Mouse (Mus musculus): Measurements from ENCODE around the gene Vamp1. TPM values are rescaled to one million over a fixed set of nuclear protein-coding genes. Genes with fewer than 3 reads are reported as not detected.

Gene Vamp1
- total and polyA plus RNA-seq, 3 experiments: 2.8 to 21.9 (median 6.1) TPM

DNA sequence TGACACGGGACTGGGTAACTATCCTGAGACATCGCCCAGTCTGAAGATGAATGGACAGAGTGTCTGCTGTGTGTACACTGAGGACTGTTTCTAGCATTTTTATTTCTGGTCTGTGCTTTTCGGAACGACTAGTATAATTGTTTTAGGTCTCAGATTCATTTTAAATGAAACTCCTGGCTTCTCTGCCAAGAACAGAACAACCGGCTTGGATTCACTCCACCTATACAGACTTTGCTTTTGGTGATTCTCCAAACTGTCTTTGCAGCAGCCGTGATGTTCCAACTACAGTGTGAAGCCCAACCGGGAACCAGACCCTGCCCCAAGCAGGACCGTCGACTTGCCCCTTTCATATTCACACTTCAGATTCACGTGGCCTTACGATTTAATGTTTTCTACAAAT, 2.5 kb downstream of the Vamp1 start:
- H3K9me3 ChIP-seq (replicated peaks): no peaks in the 10 kb centered on the region
- no peak overlapping the region for H3K4me3 ChIP-seq (ENCODE audit: low read depth, low read length)
- H3K36me3 ChIP-seq (replicated peaks): peaks cover 55% of the 10 kb centered on the region
- TF ChIP-seq CTCF (IDR thresholded peaks at IDR 0.05; ENCODE audit: low read depth, low read length) (no peak), GATA1 (IDR thresholded peaks at IDR 0.05; ENCODE audit: borderline replicate concordance, low read length) (no peak), GATA2 (IDR thresholded peaks at IDR 0.05; ENCODE audit: borderline replicate concordance, low read depth, low read length) (no peak), POLR2AphosphoS5 (IDR thresholded peaks at IDR 0.05; ENCODE audit: insufficient replicate concordance, low read depth, low read length) (no peak), TAL1 (conservative IDR thresholded peaks at IDR 0.05; ENCODE audit: low read depth, low read length) (no peak)
- peaks cover 30% of the 10 kb centered on the region for H3K4me1 ChIP-seq (ENCODE audit: insufficient read depth, low read depth, low read length)
- ATAC-seq (ENCODE audit: extremely low read depth, insufficient number of reproducible peaks, low FRiP score, poor library complexity, severe bottlenecking): no peak
- DNase-seq (ENCODE audit: low spot score): no peak
- H3K27me3 ChIP-seq (ENCODE audit: insufficient read depth, low read length): peaks cover 11% of the 10 kb centered on the region

DNA sequence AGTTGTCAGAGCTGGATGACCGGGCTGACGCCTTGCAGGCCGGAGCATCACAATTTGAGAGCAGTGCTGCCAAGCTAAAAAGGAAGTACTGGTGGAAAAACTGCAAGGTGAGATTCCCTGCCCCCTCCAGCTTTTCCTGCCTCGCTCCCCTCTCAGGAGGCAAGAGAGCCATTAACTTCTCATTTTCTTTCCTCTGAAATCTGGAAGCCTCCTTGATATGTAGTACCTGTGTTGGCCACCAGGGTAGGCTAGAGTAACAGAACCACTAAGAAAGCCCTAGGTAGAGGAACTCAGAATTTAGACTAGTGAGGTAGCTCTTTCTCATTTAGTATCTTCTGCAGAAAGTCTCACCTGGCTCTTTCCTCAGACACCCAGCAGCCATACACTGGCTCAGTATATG, 3.6 kb downstream of the Vamp1 start:
- no peaks in the 10 kb centered on the region for H3K9me3 ChIP-seq (replicated peaks)
- ATAC-seq (ENCODE audit: extremely low read depth, insufficient number of reproducible peaks, low FRiP score, poor library complexity, severe bottlenecking): no peak
- DNase-seq (ENCODE audit: low spot score): peak; percentile 22
- peaks cover 30% of the 10 kb centered on the region for H3K4me1 ChIP-seq (ENCODE audit: insufficient read depth, low read depth, low read length)
- H3K4me3 ChIP-seq (ENCODE audit: low read depth, low read length): no peak overlapping the region
- peak; percentile 59 for TF ChIP-seq CTCF (IDR thresholded peaks at IDR 0.05; ENCODE audit: low read depth, low read length)
- TF ChIP-seq POLR2AphosphoS5 (IDR thresholded peaks at IDR 0.05; ENCODE audit: insufficient replicate concordance, low read depth, low read length): no peak
- peaks cover 2% of the 10 kb centered on the region; the same call in 1 of the 2 replicates for H3K27me3 ChIP-seq (ENCODE audit: insufficient read depth, low read length)
- peaks cover 64% of the 10 kb centered on the region for H3K36me3 ChIP-seq (replicated peaks)

DNA sequence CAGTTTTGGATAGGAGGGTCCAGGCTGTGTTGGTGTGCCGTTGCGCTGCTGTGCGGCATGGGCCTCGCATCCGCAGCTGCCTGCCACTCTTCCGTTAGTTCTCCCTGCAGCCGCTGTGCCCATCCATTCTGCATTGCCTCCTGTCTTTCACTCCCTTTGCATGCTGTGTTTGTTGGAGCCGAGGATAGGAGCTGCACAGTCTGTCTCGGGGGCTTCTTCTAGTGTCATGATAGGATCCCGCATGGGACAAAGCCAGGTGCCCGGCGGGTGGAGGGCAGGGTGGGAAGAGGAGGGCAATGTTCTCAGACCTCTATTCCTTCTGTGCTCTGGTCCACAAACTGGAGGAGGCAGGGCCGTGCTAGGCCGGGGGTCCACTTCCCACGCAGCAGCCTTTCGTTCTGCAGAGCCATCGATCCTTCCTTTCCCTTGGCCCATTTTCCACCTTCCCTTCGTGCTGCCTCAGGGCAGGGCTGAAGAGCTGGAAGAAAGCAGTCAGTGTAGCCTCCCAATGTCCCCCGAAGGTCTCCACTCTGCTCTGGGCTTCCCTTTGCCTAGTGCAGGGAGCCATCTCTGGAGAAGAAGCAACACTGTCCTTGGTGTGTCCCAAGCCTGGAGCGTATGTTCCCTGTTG, 5.9 kb downstream of the Vamp1 start:
- H3K4me3 ChIP-seq (ENCODE audit: low read depth, low read length): no peak overlapping the region
- no peaks in the 10 kb centered on the region for H3K27me3 ChIP-seq (ENCODE audit: insufficient read depth, low read length)
- H3K9me3 ChIP-seq (replicated peaks): no peaks in the 10 kb centered on the region
- ATAC-seq (ENCODE audit: extremely low read depth, insufficient number of reproducible peaks, low FRiP score, poor library complexity, severe bottlenecking): no peak
- TF ChIP-seq CTCF (IDR thresholded peaks at IDR 0.05; ENCODE audit: low read depth, low read length) (no peak), TAL1 (conservative IDR thresholded peaks at IDR 0.05; ENCODE audit: low read depth, low read length) (no peak), POLR2AphosphoS5 (IDR thresholded peaks at IDR 0.05; ENCODE audit: insufficient replicate concordance, low read depth, low read length) (no peak), GATA2 (IDR thresholded peaks at IDR 0.05; ENCODE audit: borderline replicate concordance, low read depth, low read length) (no peak), GATA1 (IDR thresholded peaks at IDR 0.05; ENCODE audit: borderline replicate concordance, low read length) (no peak)
- peaks cover 19% of the 10 kb centered on the region for H3K4me1 ChIP-seq (ENCODE audit: insufficient read depth, low read depth, low read length)
- peaks cover 85% of the 10 kb centered on the region for H3K36me3 ChIP-seq (replicated peaks)
- no peak for DNase-seq (ENCODE audit: low spot score)

DNA sequence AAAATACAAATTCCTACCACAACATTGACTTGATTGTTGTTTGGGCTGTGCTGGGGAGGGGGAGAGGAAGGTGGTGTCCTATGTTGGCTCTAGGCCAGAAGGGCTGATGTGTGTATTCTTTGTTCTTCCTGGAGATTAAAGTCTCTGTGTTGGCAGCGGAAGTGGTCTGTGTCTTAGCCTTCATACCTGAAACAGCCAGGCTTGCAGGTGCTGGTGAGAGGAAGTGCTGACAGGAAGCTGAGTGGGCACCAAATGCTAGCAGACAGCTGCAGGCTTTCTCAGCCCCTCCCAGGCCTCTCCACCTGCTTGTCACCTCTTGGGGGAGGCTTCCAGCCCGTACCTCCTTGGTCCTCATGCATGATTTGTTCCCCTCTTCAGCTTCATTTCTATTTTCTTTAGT, 6.8 kb downstream of the Vamp1 start:
- ATAC-seq (ENCODE audit: extremely low read depth, insufficient number of reproducible peaks, low FRiP score, poor library complexity, severe bottlenecking) (no peak), DNase-seq (ENCODE audit: low spot score) (no peak)
- Histone ChIP-seq H3K4me1 (ENCODE audit: insufficient read depth, low read depth, low read length) (peaks cover 11% of the 10 kb centered on the region), H3K4me3 (ENCODE audit: low read depth, low read length) (no peak overlapping the region), H3K27me3 (ENCODE audit: insufficient read depth, low read length) (no peaks in the 10 kb centered on the region), H3K36me3 (replicated peaks) (peaks cover 92% of the 10 kb centered on the region), H3K9me3 (replicated peaks) (no peaks in the 10 kb centered on the region)
- no peak for TF ChIP-seq CTCF (IDR thresholded peaks at IDR 0.05; ENCODE audit: low read depth, low read length)
- TF ChIP-seq TAL1 (conservative IDR thresholded peaks at IDR 0.05; ENCODE audit: low read depth, low read length): no peak
- TF ChIP-seq GATA1 (IDR thresholded peaks at IDR 0.05; ENCODE audit: borderline replicate concordance, low read length): no peak
- no peak for TF ChIP-seq GATA2 (IDR thresholded peaks at IDR 0.05; ENCODE audit: borderline replicate concordance, low read depth, low read length)
- no peak for TF ChIP-seq POLR2AphosphoS5 (IDR thresholded peaks at IDR 0.05; ENCODE audit: insufficient replicate concordance, low read depth, low read length)

DNA sequence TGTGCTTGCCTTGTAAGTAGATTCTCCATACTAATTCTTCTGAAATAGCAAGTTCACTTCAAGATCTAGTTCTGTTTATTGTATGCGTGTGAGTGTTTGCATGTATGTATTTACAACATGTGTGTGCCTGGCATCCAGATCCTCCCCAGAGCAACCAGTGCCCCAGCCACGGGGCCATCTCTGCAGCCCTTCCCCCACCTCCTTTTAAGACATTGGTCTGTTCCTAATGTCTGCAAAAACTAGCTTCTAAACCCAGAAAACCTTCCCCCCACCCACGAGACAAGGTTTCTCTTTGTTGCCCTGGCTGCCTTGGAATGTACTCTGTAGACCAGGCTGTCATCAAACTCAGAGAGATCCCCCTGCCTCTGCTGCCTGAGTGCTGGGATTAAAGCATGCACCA, 7.2 kb downstream of the Vamp1 start:
- DNase-seq (ENCODE audit: low spot score): no peak
- no peaks in the 10 kb centered on the region for H3K9me3 ChIP-seq (replicated peaks)
- peaks cover 91% of the 10 kb centered on the region for H3K36me3 ChIP-seq (replicated peaks)
- no peaks in the 10 kb centered on the region for H3K27me3 ChIP-seq (ENCODE audit: insufficient read depth, low read length)
- H3K4me1 ChIP-seq (ENCODE audit: insufficient read depth, low read depth, low read length): peaks cover 11% of the 10 kb centered on the region
- TF ChIP-seq GATA2 (IDR thresholded peaks at IDR 0.05; ENCODE audit: borderline replicate concordance, low read depth, low read length): no peak
- TF ChIP-seq POLR2AphosphoS5 (IDR thresholded peaks at IDR 0.05; ENCODE audit: insufficient replicate concordance, low read depth, low read length): no peak
- no peak for TF ChIP-seq CTCF (IDR thresholded peaks at IDR 0.05; ENCODE audit: low read depth, low read length)
- no peak for TF ChIP-seq GATA1 (IDR thresholded peaks at IDR 0.05; ENCODE audit: borderline replicate concordance, low read length)
- no peak for TF ChIP-seq TAL1 (conservative IDR thresholded peaks at IDR 0.05; ENCODE audit: low read depth, low read length)
- H3K4me3 ChIP-seq (ENCODE audit: low read depth, low read length): no peak overlapping the region
- no peak for ATAC-seq (ENCODE audit: extremely low read depth, insufficient number of reproducible peaks, low FRiP score, poor library complexity, severe bottlenecking)

DNA sequence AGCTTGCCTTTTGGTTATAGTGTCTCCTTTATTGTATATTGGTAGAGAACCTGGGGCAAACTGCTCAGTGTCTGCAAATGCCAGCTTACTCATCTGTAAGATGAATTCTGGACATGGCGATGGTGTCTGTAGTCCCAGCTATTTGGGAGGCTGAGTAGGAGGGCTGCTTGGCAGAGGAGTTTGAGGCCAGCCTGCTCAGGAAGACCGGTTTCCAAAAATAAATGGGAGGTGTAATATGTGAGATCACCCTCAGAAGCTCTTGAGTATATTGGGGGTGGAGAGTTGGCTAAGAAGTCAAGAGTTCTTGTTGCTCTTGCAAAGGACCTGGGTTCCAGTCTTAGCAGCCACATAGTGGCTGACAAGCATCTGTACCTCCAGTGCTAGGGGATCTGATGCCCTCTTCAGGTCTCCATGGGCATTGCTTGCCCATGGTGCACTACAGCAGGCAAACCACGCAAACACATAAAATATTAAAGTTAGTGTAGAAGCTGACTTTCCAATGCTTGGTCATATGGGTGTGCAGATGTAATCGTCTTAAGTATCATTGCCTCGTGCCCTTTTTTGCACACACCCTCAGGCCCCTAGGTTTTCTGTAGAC, 10.3 kb downstream of the Vamp1 start:
- TF ChIP-seq TAL1 (conservative IDR thresholded peaks at IDR 0.05; ENCODE audit: low read depth, low read length) (no peak), CTCF (IDR thresholded peaks at IDR 0.05; ENCODE audit: low read depth, low read length) (peak; percentile 67)
- no peaks in the 10 kb centered on the region for H3K9me3 ChIP-seq (replicated peaks)
- no peak for DNase-seq (ENCODE audit: low spot score)
- H3K4me1 ChIP-seq (ENCODE audit: insufficient read depth, low read depth, low read length): peaks cover 6% of the 10 kb centered on the region
- peak; percentile 56 for ATAC-seq (ENCODE audit: extremely low read depth, insufficient number of reproducible peaks, low FRiP score, poor library complexity, severe bottlenecking)
- H3K36me3 ChIP-seq (replicated peaks): peaks cover 75% of the 10 kb centered on the region
- no peaks in the 10 kb centered on the region for H3K27me3 ChIP-seq (ENCODE audit: insufficient read depth, low read length)
- H3K4me3 ChIP-seq (ENCODE audit: low read depth, low read length): no peak overlapping the region
